Comparison of ENCODE assay signal across 7 mouse cellular contexts in genomic region chr1:52231939-52232765, GRCm38 (mm10). TPM values are rescaled to one million over a fixed set of nuclear protein-coding genes. Genes with fewer than 3 reads are reported as not detected.
A peak's percentile ranks its signal among the peaks of the same experiment; 100 is the strongest.
DNase-seq lines count a peak whose midpoint lies in the region; ATAC-seq lines count a peak whose summit lies in the region.

No protein-coding gene starts in this region.

- peak overlapping the region; percentile 96 for H3K4me3 ChIP-seq in intestine, embryonic 16.5 days (ENCODE audit: low read length)
- peak overlapping the region; percentile 92 for H3K4me3 ChIP-seq in midbrain, embryonic 10.5 days

- H3K27ac ChIP-seq in intestine, embryonic 16.5 days (ENCODE audit: low read length) = peak overlapping the region; percentile 96
- H3K27ac ChIP-seq in midbrain, embryonic 10.5 days (replicated peaks) = peak overlapping the region; percentile 96

- under 1% methylated on average over 57 of the region's 69 CpGs for WGBS in intestine, embryonic 16.5 days
- under 1% methylated on average over 65 of the region's 69 CpGs for WGBS in midbrain, embryonic 10.5 days

- intact Hi-C loops in left cerebral cortex, postnatal 36 days (cut with DNase I) = loop anchor here (2.0 to 5.0 kb wide), 2 partner anchors 49 to 75 kb away; no protein-coding TSS in a partner anchor

- H3K36me3 ChIP-seq in intestine, embryonic 16.5 days (ENCODE audit: control insufficient read depth, insufficient read depth, low read length) = no peaks in the 10 kb centered on the region
- no peaks in the 10 kb centered on the region for H3K36me3 ChIP-seq in midbrain, embryonic 10.5 days

- H3K4me2 ChIP-seq in intestine, embryonic 16.5 days (ENCODE audit: low read depth, low read length) = peak overlapping the region; percentile 57

- peaks cover 6% of the 10 kb centered on the region for H3K4me1 ChIP-seq in intestine, embryonic 16.5 days (ENCODE audit: control insufficient read depth, insufficient read depth, low read length)
- peaks cover 26% of the 10 kb centered on the region for H3K4me1 ChIP-seq in midbrain, embryonic 10.5 days

- no peaks in the 10 kb centered on the region for H3K9me3 ChIP-seq in intestine, embryonic 16.5 days (ENCODE audit: control insufficient read depth, low read length)
- H3K9me3 ChIP-seq in midbrain, embryonic 10.5 days (replicated peaks) = no peaks in the 10 kb centered on the region

- peak; percentile 12 for ATAC-seq in intestine, embryonic 16.5 days

- no peaks in the 10 kb centered on the region for H3K27me3 ChIP-seq in intestine, embryonic 16.5 days (replicated peaks; ENCODE audit: control insufficient read depth, insufficient read depth, low read length)
- H3K27me3 ChIP-seq in midbrain, embryonic 10.5 days (ENCODE audit: low read depth, poor library complexity, severe bottlenecking) = peaks cover 12% of the 10 kb centered on the region

- H3K9ac ChIP-seq in intestine, embryonic 16.5 days (ENCODE audit: low read depth, low read length) = peak overlapping the region; percentile 98

- peak; percentile 62 to 64 for DNase-seq in adrenal gland, adult 18-20 months (ENCODE audit: low spot score in 2 of 2)
- peak; percentile 73 for DNase-seq in embryo, embryonic 10.5 days (ENCODE audit: low spot score)
- peak; percentile 61 for DNase-seq in gastrocnemius, postnatal 25 days
- peak; percentile 69 to 80 for DNase-seq in left cerebral cortex, postnatal 36 days (ENCODE audit: low spot score in 2 of 2)
- peak; percentile 77 for DNase-seq in midbrain, embryonic 10.5 days (ENCODE audit: low spot score)
- peak; percentile 41 for DNase-seq in right cerebral cortex, postnatal 36 days (ENCODE audit: low spot score in 2 of 2)

RNA-seq across cellular contexts. Expression of gene Gls, which starts 0.9 kb away (rescaled TPM):
- 100 to 1,000 TPM in 1 of 2 experiments, 10 to 100 TPM in 1; 88.3 to 101 TPM for total RNA-seq in adrenal gland, adult 18-20 months (2021)
- 10 to 100 TPM; 57.0 to 77.5 TPM for total RNA-seq in gastrocnemius, postnatal 25 days (2021)
- polyA plus RNA-seq in intestine, embryonic 16.5 days (2015; fragmentation: Nextera tagmentation; extraction: Ambion mirVana) = 21.0 and 22.9 TPM in 2 replicates
- 100 to 1,000 TPM; 331 to 391 TPM for total RNA-seq in left cerebral cortex, postnatal 36 days (2021)
- 13.8 and 14.0 TPM in 2 replicates for polyA plus RNA-seq in midbrain, embryonic 10.5 days (2016; fragmentation: Nextera tagmentation; extraction: Ambion mirVana)

Comparison
In these comparisons a context has a peak if more than half of its experiments do, and no peak if none do; other contexts are left out.
1. Peak in every context shown above with its lines: DNase-seq, ATAC-seq, H3K4me3 ChIP-seq and H3K27ac ChIP-seq.